Mouse (Mus musculus) bone marrow, adult 2 months (tissue): ENCODE data around the gene Nutm1.

Experiments used
- CTCF ChIP-seq: fragments of 200-500 bp; IDR thresholded peaks from 2 replicates; pipeline ENCODE4 v1.5.1; 2011; ENCODE audit warnings: low read length, control low read depth; ENCODE audit not compliant: control insufficient read depth, insufficient read depth
- POLR2A ChIP-seq: fragments of 200-500 bp; IDR thresholded peaks from 2 replicates; pipeline ENCODE4 v1.6.1; 2011; ENCODE audit warnings: low read depth, mild to moderate bottlenecking, control low read depth, low read length, borderline replicate concordance; ENCODE audit not compliant: control insufficient read depth

GRCm38 (mm10) chr2:112210142-112210541 lies 48.9 kb downstream of the Nutm1 start:
- TF ChIP-seq POLR2A (no peak), CTCF (no peak)
